Mouse (Mus musculus) cerebellum, adult 9-11 months (tissue): ENCODE measurements around the gene Stx8.

Source experiments
- DNase-seq: peaks from one replicate; pipeline ENCODE4 v3.0.0; 2022

The Stx8 gene

DNA sequence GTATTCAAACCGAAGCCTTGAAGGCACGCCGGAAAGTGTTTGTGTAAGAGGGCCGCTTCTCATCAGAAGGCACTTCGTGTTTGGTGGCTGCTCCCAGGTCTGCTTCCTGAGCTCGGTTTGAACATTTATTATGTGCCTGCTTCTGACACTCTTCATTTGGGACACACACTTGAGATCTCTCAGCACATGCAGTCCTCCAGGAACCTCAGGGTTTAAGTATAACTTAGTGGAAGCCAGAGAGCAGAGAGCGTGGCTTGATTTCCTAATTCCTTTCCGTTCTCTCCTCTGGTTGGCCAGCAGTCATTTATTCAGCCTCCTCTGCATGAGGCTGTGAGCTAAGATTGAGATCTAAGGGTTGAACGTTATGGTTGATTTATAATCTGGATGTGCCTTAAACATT lies 71.1 kb downstream of the Stx8 start:
- DNase-seq, result no peak

GRCm38 (mm10) chr11:68038101-68038500 lies 72.1 kb downstream of the Stx8 start:
- DNase-seq, result no peak

- no peak for DNase-seq
These were observed 78.2 kb downstream of the Stx8 start for GRCm38 (mm10) chr11:68044181-68044580.

DNA sequence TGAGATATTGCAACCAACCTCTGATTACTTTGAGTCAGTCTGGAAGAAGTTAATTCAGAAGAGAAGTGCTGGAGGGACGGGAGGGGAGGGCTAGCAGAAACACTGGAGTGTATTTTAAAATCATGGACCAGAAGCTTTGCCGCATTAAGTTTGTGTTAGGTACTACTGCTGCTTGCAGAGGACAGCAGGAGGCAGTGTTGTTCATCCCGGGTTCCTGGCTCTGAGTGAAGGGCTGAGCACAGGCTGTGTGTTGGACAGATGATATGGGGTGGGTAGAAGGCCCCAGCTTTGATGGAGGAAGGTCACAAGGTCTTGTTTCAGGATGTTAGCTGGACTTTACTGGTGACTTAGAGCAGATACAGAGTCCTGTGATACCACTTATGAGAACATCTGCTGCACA lies 80.9 kb downstream of the Stx8 start:
- DNase-seq, result no peak

DNA sequence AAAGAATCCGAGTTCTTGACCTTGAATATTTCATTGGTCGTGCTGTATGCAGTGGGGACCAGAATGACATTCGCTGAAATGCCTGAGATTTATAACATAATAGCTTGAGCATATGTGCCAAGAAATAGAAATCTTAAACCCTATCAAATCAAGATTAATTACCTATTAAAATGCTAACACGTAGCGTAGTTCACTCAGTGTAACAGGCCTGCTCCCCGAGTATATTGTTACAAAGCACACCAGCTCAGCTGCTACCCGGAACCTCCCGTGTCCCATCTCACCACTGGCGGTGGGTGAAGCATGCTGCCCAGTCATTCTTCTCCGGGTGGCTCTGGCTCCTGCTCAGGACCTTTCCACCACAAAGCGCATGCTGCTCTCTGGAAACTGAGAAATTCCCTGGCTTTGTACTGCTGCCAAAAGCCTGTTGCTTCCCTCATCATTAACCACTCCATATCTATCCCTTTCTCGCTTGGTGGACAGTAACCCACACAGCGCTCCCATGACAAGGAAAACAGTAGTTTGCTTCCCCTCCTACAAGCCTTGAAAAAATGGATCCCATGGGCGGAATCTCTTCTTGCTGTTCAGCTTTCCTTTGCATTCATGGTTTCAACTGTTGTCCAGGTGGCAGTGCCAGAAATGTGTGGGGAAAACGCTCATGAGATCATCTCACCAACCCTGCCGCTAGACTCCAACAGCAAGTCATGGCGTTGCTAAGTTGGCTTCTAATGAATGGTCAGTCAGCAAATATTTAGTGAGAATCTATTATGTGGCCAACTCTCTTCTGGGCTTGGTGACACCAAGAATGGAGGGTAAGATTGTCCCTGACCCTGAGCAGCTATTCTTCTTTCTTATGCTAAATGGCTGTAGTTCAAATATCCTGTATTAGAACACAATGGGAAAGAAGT lies 83.5 kb downstream of the Stx8 start:
- no peak for DNase-seq

DNA sequence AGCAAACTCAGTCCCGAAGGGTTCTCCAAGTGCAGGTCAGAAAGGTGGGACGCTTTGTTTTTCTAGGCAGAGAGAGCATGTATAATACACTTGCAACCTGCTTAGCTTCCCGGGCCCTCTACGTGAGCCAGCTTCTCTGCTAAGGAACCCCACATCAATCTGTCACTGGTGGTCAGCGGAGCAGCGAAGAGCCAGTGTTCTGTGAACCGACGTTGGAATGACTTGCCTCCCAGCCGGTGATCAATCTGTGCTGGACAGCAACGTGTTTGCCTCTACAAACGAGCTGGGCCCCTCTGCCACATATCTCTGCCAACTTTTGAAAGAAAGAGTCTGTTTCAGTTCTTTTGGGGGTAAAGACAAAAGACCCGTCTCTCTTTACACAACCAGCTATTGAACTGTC lies 84.7 kb downstream of the Stx8 start:
- no peak for DNase-seq

DNA sequence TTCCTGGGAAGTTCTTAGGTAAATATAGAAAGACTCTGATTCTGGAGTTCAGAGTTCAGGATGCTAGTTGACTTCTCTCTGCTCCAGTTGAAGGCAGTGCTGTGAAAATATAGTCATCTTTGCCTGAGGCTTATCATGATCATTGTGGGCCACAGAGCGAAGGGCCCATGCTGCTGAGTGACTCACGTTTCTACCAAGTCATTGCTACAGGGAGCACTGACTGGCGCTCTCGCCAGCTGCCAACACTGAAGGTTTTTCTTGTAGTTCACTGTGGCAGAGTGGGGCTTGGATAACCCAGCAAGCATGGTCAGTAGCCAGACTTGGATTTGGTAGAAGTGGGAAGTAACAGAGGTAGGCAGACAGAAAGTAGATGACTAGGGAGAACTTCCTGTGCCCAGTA lies 85.3 kb downstream of the Stx8 start:
- DNase-seq, result no peak

GRCm38 (mm10) chr11:68058466-68059201 lies 92.6 kb downstream of the Stx8 start:
- DNase-seq, result no peak

GRCm38 (mm10) chr11:68060651-68061050 lies 94.7 kb downstream of the Stx8 start:
- DNase-seq, result no peak

- DNase-seq, result peak; percentile 45
These were observed 96.1 kb downstream of the Stx8 start for GRCm38 (mm10) chr11:68062116-68062515.

DNA sequence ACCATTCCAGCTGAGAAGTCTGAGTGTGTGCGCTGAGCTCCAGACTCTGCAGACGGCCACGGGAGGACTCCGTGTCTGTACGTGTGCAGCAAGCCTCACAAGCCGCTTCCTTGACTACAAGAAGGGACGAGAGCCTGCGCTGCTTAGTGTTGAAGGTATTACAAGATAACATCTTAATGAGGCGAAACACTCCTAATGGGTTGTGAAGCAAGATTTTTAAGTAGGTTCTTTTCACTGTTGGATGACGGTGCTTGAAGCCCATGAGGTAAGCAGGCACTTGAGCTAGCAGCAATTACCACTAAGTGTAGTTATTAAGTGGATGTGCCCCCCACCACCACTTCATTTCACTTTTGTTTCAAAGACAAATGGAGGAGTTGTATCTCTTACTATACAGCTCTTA lies 101.8 kb downstream of the Stx8 start:
- DNase-seq, result no peak

DNA sequence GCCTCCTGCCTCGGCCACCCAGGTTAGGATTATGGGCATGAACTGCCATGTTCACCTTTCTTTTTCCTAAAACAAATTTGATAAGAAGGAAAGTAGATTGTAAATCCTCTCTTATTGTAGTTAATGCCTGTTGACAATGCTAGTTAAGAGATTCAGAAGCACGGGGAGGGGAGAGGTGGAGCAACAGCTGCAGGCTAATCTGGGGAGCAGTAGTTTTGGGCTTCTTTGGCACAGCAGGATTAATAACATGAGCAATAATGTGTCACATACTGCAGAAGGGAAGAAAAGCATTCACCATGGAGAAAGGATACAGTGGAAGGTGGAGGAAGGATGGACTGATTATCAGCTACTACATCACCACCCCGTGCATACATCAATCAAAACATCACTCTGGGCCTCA lies 104.1 kb downstream of the Stx8 start:
- DNase-seq, result no peak

- DNase-seq, result no peak
These were observed 105.8 kb downstream of the Stx8 start for GRCm38 (mm10) chr11:68071836-68072235.

DNA sequence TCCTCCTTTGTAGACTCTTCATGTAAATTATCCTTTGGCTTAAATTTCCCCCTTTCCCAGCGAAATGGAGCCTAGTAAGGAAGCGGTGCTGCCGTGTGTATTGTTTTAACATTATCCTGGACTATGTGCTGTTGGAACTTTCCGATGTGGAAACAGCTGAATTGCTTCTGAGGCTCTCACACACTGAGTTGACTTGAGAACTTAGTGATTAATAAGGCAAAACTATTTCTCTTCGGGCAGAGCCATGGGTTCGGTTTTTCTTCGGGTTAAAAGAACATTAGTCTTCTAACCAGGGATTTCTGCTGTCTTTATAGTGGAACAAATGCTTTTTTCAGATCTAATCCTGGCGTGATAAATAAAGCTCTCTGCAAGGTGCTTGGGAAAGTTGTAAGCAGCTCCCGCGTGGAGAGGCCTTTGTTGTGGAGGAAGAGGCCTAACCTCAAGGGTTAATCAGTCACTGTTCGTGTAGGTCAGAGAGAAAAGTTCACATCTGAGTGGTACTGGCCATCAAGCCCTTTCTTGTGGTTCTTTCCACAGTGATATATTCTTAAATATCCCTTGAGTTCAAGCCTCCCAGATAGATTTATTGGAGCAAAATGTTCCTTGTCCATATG lies 106.7 kb downstream of the Stx8 start:
- DNase-seq, result no peak

- DNase-seq, result no peak
These were observed 108.7 kb downstream of the Stx8 start for GRCm38 (mm10) chr11:68074686-68075085.

- DNase-seq, result no peak
These were observed 109.3 kb downstream of the Stx8 start for GRCm38 (mm10) chr11:68075331-68075730.

DNA sequence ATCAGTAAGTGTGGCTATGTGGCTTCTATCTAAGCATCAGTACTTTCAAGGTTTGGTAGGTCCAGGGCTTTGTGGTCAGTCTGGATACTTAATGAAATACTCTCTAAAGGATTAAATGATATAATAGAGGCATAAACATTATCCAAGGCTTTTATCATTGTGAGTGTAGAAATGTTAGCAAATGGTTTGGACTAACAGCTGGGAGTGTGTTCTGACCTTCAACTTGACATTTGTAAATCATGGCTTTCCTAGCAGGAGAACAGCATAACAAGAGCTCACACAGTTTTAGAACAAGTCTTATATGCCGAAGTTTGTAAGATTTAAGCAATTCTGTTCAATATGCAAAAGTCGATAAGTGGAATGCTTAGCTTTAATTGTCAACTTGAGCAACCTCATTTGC lies 113.8 kb downstream of the Stx8 start:
- DNase-seq, result no peak

- DNase-seq, result no peak
These were observed 115.0 kb downstream of the Stx8 start for GRCm38 (mm10) chr11:68080999-68081398.

DNA sequence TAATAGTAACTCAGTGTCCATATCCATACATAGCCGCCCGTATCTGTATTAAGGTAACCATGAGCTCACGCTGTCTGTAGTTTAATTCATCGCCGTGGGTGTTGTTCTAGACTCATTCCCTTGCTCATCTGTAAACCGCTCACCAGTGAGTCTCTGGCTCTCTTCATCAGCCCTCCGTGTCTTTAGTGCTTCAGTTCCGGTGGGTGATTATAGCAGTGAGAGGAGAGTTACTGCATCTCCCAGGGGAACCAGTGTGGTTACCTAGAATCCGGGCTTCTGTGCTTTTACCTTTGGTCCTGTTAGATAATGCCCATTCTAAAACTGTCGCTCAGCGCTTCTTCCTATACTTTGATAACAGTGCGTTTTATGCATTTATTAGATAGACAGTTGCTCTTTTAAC lies 116.8 kb downstream of the Stx8 start:
- DNase-seq, result no peak

DNA sequence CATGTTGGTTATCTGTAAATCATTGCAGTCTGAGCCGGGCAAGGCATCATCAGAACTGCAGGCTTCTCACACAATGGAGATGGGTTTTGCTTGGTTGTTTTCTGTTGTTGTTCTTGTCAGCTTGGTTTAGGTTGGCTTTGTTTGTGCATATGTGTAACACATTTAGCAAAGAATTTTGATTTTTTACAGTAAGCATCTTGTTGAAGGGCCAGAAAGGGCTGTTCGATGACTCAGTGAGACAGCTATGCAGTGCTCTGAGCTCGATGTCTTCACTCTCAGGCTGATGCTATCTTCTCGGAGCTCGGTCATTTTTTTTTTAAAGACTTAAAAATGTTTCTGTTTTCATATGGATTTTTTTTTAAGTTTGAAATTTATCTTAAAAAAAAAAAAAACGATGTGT lies 117.6 kb downstream of the Stx8 start:
- no peak for DNase-seq

GRCm38 (mm10) chr11:68086221-68086620 lies 120.2 kb downstream of the Stx8 start:
- peak; percentile 14 for DNase-seq

DNA sequence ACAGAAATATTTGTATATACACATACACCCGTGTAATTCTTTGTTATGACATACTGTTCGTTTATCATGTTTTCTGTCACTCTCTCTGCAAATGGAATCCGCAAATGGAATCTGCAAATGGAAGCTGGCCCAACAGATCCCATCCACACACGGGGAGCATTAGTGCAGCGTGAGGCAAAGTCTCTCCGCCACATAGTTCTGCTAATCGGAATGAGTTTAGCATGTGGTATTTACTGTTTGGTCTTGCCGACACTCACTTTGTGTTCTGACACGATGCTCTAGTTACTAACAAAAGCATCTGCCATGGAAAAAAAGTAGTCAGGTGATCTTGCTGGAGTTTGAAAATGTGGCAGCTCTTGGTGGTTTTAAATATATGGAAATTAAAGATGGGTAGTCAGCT lies 123.4 kb downstream of the Stx8 start:
- DNase-seq, result no peak

DNA sequence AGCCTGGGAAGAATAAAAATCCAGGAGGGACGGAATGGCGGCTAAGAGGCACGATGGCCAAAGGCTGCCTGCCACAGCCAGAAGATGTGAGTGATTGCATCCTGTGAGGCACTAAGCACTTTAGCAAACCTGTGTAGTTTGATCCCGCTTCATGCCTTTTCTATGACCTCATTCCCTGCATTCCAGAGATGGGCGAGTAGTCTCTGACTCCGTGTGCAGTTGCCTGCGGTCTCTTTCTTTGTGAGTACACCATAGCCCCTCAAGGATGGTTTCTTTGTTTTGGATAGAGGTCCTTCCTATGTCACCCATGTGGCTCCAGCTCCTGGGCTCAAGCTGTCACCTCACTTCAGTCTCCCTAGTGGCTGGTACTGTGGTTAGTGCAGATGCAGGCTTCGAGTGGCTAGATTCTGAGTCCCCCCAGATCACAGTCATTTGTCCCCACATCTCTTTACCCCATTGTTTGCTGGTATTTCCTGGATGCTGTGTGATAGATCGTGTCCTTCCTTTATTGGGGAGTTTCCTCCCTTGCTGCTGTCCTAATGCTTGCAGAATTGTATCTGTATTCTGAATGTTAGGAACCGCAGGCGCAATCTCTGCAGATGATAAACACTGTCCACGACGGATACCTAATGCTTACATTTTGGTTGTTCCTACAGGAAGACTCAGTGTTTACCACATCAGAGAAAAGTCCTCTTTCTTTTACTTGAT lies 124.0 kb downstream of the Stx8 start:
- DNase-seq, result no peak
